Mouse (Mus musculus) embryonic fibroblast, embryonic 13.5 days (primary cell): ENCODE data around the gene Eml4. TPM values are rescaled to one million over a fixed set of nuclear protein-coding genes. Genes with fewer than 3 reads are reported as not detected.

ENCODE experiments used
- H3K27ac ChIP-seq: 2 replicates; pipeline ENCODE4 v1.5.1; 2012; ENCODE audit warnings: low read length, control low read depth, inconsistent platforms; ENCODE audit not compliant: insufficient read depth
- H3K4me1 ChIP-seq: 2 replicates; pipeline ENCODE4 v1.6.1; 2011; ENCODE audit warnings: low read length; ENCODE audit not compliant: control insufficient read depth, insufficient read depth
- H3K4me3 ChIP-seq: 2 replicates; pipeline ENCODE4 v1.5.1; 2011; ENCODE audit warnings: mild to moderate bottlenecking, control low read depth, low read length; ENCODE audit not compliant: insufficient read depth
- CTCF ChIP-seq: IDR thresholded peaks from 2 replicates; pipeline ENCODE4 v1.5.1; 2011; ENCODE audit warnings: mild to moderate bottlenecking, control low read depth, low read length, moderate library complexity, borderline replicate concordance; ENCODE audit not compliant: insufficient read depth
- POLR2A ChIP-seq: IDR thresholded peaks from 2 replicates; pipeline ENCODE4 v1.6.1; 2011; ENCODE audit warnings: low read depth, mild to moderate bottlenecking, control low read depth, low read length, moderate library complexity
- polyA plus RNA-seq: library from polyadenylated mRNA; stranded (reverse); fragments of >200 nt; gene quantifications from 2 replicates; pipeline ENCODE4 v1.2.4, GENCODE M21; 2011; ENCODE audit warnings: low read depth; ENCODE audit not compliant: missing spikeins, insufficient read length

Gene Eml4
- polyA plus RNA-seq, 1 experiment: 41.8 TPM

GRCm38 (mm10) chr17:83378444-83378762, 27.7 kb downstream of the Eml4 start:
- TF ChIP-seq CTCF: no peak
- no peak for TF ChIP-seq POLR2A
- Histone ChIP-seq H3K4me1 (peaks cover 7% of the 10 kb centered on the region; the same call in 1 of the 2 replicates), H3K4me3 (no peak overlapping the region), H3K27ac (no peak overlapping the region)

DNA sequence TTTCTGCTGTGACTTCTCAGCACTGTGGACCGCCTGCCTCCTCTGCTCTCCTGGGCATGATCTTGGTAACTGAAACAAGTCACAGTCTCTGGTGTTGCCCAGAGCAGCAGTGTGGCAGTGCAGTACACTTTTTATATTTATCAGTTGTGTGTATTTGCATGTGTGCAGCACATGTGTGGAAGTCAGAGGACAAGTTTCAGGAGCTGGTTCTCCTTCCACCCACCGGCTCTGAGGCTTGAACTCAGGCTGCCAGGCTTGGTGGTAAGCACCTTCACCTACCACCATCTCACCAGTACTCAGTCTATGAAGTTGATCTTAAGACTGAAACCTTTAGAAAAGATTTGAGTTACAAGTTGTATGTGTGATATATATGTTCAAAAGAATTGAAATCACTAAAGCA, 28.6 kb downstream of the Eml4 start:
- H3K27ac ChIP-seq: no peak overlapping the region
- no peak for TF ChIP-seq POLR2A
- no peak for TF ChIP-seq CTCF
- no peak overlapping the region for H3K4me3 ChIP-seq
- H3K4me1 ChIP-seq: peaks cover 7% of the 10 kb centered on the region; the same call in 1 of the 2 replicates

GRCm38 (mm10) chr17:83379791-83380190, 29.1 kb downstream of the Eml4 start:
- H3K27ac ChIP-seq: no peak overlapping the region
- TF ChIP-seq POLR2A: no peak
- TF ChIP-seq CTCF: no peak
- H3K4me3 ChIP-seq: no peak overlapping the region
- H3K4me1 ChIP-seq: peaks cover 7% of the 10 kb centered on the region; the same call in 1 of the 2 replicates

DNA sequence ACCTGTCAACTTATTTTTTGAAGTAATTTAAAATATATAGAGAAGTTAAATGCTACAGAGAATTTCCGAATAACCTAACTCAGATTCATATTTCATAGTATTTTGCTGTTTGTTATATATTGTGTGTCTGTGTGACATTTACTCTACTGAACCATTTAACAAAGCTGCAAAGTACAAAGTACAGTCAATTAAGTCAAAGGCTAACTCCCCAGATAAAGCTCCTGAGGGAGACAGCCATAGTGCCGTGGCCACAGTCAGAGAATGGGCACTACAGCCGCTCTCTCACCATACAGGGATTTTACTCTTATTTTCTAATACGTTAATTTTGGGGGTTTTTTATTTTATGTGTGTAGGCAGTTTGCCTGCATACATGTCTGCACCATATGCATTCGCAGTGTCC, 32.0 kb downstream of the Eml4 start:
- H3K27ac ChIP-seq: no peak overlapping the region
- TF ChIP-seq POLR2A (no peak), CTCF (no peak)
- peaks cover 5% of the 10 kb centered on the region; the same call in 1 of the 2 replicates for H3K4me1 ChIP-seq
- no peak overlapping the region for H3K4me3 ChIP-seq

DNA sequence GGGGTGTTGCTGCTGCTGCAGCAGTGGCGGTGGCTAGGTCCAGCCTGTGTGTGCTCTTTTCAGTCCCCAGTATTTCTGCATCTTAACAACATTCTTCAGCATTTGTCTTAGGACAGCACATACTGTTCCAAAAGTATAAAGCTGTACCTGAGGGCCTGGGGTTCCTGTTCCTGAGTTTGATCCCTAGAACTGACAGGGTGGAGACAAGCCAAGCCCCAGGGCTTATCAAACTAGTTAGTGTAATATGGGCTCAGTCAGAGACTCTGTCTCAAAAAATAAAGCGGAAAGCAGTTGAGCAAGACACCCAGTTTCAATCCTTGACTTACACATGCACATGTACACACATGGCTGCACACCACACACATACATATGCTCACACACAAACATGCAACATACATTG, 34.2 kb downstream of the Eml4 start:
- TF ChIP-seq CTCF: no peak
- TF ChIP-seq POLR2A: no peak
- no peak overlapping the region for H3K4me3 ChIP-seq
- H3K27ac ChIP-seq: no peak overlapping the region
- H3K4me1 ChIP-seq: peaks cover 2% of the 10 kb centered on the region; the same call in 1 of the 2 replicates

DNA sequence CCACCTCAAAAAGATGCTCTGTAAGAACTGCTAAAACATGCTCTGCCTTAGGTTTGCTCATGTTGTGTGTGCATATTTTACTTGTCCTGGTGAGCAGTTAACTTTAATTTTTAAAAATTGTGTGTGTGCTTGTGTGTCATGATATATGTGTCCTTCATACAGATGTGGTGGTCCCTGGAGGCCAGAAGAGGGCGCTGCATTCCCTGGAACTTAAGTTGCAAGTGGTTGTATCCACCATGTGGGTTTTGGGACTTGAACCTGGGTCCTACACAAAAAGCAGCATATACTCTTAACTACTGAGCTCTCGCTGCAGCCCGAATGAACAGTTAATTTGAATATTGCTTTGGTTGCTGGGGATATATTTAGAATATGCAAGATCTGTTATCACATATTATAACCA, 36.4 kb downstream of the Eml4 start:
- Histone ChIP-seq H3K27ac (no peak overlapping the region), H3K4me3 (no peak overlapping the region), H3K4me1 (no peaks in the 10 kb centered on the region)
- TF ChIP-seq POLR2A: no peak
- TF ChIP-seq CTCF: no peak

- Histone ChIP-seq H3K27ac (no peak overlapping the region), H3K4me1 (no peaks in the 10 kb centered on the region), H3K4me3 (no peak overlapping the region)
- TF ChIP-seq CTCF (no peak), POLR2A (no peak)
These were observed 43.3 kb downstream of the Eml4 start for GRCm38 (mm10) chr17:83394013-83394412.

- Histone ChIP-seq H3K4me3 (no peak overlapping the region), H3K4me1 (no peaks in the 10 kb centered on the region; the same call in 1 of the 2 replicates), H3K27ac (no peak overlapping the region)
- TF ChIP-seq CTCF: no peak
- no peak for TF ChIP-seq POLR2A
These were observed 46.9 kb downstream of the Eml4 start for GRCm38 (mm10) chr17:83397571-83398100.

- no peak for TF ChIP-seq CTCF
- no peak for TF ChIP-seq POLR2A
- H3K27ac ChIP-seq: no peak overlapping the region
- no peak overlapping the region for H3K4me3 ChIP-seq
- H3K4me1 ChIP-seq: no peaks in the 10 kb centered on the region; the same call in 1 of the 2 replicates
These were observed 48.0 kb downstream of the Eml4 start for GRCm38 (mm10) chr17:83398756-83399155.

GRCm38 (mm10) chr17:83430607-83431006, 79.9 kb downstream of the Eml4 start:
- no peak for TF ChIP-seq CTCF
- no peak for TF ChIP-seq POLR2A
- Histone ChIP-seq H3K4me3 (no peak overlapping the region), H3K27ac (no peak overlapping the region), H3K4me1 (no peaks in the 10 kb centered on the region)
